Mouse (Mus musculus): ENCODE results near the gene Spns3.

DNA sequence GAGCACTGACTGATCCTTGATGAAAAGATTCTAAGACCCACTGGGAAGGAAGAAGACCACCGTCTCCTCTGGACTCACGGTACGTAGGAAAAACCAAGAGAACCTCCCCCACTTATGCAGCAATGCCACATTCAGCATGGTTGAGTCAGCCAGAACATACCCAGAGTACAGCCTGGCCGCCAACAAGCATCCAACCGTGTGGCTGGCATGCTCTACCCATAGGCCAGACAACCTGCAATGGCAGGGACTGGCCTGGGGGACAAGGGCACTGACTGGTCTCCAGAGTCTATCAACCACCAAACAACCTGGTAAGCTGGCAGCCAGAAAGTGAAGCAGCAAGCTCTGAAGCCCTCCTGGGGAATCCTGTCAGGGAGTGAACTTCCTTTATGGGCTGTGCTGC, 41.7 kb downstream of the Spns3 start:
- TF ChIP-seq CTCF (IDR thresholded peaks at IDR 0.05; ENCODE audit: low read depth) (no peak), EP300 (optimal IDR thresholded peaks at IDR 0.05) (no peak)
